Mouse (Mus musculus) layer of hippocampus, postnatal 10 days (tissue): ENCODE results near the gene Rasgef1b. TPM values are rescaled to one million over a fixed set of nuclear protein-coding genes. Genes with fewer than 3 reads are reported as not detected.
"Not testable (repeated sequence)": the region's sequence is repeated elsewhere in the genome, so short reads cannot be mapped to it uniquely, and the experiment has no call there.

Experiments
- DNase-seq, 2 experiments: peaks; one replicate each; pipeline ENCODE4 v3.0.0; 2021; ENCODE audit warnings: low spot score in 2 of 2
- total RNA-seq, 2 experiments: library from RNA; stranded (reverse); gene quantifications; 2 replicates each; pipeline ENCODE4 v1.2.3; 2021

Gene Rasgef1b
- total RNA-seq, 2 experiments from 2014 or later, result 26.5 to 32.1 TPM

DNA sequence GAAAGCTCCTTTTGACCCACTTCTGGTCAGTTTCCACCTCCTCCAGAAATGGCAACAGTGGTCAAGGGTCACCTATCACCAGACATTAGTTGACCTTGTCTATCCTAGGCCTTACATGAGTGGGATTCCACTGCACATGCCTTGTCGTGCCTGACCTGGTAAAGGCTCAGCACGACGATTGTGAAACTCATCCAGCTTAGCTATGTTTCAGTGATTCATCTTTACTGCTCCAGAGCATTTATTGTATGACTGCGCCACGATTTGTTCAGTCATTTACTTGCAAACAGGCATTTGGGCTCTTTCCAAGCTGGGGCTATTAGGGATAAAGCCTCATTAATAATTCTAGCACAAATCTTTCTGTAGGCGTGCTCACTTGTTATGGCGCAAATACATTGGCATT is 498.4 kb downstream of the Rasgef1b start:
- DNase-seq, result no peak

DNA sequence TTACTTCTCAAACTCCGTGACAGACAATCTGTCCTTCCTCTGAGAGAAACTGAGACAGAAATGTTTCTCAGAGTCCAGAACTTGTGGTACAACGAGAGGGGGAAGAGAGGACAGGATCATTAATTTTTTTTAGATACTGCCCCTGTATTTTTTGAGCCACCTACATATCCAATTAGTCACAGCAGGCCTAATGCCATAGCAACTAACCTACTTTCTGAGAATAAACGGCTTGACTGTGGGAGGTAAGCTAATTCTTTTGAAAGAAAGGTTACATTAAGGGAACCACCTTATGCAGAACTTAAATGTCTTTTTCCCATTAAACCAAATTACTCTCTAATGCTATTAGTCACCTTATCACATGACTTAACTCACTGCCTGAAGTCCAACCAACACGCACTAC is 501.5 kb downstream of the Rasgef1b start:
- DNase-seq, result no peak

DNA sequence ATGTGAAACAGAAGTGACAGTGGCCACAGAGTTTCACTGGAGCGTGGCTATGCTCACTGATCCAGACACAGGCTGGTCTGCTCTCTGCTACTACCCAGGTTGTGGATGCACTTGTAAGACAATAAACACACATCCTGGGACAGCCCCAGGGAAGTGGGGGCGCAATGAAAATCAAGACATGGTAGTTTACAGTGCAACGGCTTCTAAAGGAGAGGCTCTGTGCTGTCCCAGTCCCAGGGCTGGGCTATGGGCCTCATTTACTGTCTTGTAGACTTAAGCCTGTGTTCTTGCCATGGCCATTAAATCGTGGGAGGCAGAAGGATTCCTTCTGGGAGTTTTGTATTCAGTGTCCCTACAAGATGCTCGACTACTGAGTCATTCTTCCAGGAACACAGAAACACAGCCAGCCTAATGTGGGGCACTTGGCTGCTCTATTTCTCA is 504.3 kb downstream of the Rasgef1b start:
- DNase-seq, result no peak

DNA sequence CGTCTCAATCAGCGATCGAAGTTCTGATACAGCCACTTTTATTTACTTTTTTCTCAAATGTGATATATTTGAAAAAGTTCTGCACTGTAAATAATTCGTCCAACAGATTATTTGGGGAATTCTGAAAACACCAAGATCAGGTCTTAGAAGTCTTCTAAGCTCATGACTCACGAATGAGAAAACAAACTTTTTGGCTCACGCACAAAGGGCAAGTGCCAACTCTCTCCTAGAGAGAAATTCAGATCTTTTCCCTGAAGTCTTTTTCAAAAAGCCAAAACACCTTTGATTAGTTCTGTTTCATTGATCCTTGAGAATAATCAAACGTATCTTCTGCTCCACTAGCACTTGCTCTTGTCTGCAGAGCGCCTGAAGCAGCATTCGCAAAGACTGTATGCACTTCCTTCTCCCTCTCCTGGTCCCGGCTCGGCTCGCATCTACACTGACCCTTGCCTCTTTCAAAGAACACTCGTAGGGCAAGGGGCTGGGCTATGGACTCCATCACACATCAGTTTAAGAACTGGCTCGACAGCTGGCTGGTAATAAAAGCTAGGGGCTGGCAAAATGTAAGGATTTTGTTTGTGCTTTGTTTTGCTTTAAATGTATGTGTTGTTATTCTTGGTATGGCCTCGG is 504.9 kb downstream of the Rasgef1b start:
- DNase-seq, result no peak

DNA sequence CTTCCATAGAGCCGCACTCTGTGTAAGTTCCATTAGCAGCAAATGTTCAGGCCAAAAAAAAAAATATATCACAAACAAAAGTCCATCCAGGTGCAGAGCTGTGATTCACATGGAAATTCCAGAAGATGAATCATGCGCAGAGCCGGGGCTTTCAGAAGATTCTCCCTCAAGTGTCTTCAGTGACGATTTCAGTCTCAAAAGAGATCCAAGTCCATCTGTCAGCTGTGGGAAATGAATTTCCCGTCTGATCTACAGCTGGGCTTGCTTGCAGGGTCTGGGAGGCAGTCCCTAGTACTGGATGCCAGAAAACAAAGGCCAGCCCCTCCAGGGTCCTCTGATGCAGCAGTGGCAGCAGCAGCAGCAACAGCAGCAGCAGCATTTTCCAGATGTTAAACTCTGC is 510.5 kb downstream of the Rasgef1b start:
- DNase-seq, result no peak

DNA sequence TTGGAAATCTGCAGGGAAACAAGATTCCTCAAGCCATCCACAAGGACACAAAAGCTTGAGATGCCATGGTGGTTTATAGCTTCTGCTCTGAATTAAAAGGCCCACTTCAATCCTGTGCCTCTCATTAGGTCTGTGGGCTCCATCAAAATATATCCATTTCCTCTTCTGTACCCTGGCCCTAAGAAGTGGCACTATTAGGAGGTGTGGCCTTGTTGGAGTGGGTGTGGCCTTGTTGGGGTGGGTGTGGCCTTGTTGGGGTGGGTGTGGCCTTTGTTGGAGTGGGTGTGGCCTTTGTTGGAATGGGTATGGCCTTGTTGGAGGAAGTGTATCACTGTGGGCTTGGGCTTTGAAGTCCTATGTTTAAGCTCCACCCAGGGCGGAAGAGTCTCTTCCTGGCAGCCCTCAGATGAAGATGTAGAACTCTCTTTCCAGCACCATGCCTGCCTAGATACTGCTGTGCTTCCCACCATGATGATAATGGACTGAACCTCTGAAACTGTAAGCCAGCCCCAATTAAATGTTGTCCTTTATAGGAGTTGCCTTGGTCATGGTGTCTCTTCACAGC is 512.2 kb downstream of the Rasgef1b start:
- not testable (repeated sequence) for DNase-seq

DNA sequence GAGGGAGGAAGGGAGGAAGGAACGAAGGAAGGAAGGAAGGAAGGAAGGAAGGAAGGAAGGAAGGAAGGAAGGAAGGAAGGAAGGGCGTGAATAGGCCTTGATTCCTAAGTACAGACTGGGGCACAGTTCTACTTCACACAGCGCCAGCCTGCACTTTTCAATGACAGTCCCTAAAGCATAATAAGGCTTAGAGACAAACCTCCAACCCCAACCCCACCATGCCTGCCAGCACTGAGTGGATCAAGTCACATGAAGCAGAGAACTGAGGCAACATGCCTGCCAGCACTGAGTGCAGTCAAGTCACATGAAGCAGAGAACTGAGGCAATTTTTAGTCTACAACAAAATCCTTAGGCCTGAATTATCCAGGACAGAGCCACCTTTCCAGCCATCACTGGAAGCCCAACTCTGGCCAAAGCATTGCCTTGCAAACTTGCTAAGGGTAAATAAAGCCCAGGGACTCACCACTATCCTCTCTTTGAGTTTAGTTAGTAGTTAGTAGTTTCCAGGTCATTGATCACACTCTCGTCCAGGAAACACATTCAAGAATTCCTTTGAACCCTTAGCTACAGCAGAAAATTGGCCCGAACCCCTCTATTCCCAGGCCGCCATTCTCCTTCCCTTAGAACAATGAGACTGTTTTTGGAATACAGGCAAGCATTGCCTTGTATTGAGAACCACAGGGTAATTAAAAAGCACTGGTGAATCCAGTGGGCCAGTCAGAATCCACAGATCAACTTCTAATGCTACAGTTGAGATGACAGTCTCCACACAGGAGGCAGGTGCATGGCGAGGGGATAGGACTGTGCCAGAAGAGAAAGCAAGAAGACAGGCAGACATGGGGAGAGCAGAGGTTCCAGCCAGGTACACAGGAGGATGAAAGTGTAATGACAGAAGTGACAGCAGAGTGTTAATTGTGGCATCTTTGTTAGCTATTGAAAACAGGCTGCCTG is 513.4 kb downstream of the Rasgef1b start:
- no peak for DNase-seq

DNA sequence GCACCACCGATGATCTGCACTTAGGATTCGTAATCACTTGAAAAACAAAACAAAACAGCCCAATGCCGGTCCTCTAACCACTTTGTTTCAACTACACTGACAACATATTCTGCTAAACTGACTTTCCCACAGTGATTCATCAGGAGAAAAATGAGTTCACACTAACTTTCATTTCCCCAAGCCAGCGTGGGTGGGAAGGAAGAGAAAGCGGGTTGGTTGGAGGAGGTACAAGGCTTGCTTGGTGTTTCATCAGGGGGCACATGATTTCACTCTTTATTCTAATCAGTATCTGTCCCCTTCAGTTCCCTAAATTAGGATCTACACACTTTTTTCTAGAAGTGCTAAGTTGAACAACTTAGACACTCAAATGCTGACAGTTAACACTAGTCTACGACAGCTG is 514.5 kb downstream of the Rasgef1b start:
- no peak for DNase-seq

DNA sequence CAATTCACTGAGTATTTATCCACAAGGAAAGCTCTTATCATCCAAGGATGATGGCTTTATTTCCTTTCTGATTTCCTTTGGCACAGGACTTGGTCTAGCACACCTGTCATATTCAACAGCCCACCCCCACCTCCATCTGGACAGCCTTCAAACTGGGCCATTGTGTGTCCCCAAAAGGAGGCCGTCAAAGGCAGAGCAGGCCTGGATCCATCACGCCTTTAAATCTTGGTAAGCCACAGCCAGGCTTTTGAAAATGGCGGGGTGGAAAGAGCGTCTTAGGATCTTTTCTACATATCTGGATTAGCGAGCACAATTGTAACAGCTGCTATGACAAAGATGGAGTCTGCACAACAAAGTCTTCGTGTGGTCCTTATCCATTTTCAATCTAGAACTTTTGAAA is 515.7 kb downstream of the Rasgef1b start:
- DNase-seq, result no peak

DNA sequence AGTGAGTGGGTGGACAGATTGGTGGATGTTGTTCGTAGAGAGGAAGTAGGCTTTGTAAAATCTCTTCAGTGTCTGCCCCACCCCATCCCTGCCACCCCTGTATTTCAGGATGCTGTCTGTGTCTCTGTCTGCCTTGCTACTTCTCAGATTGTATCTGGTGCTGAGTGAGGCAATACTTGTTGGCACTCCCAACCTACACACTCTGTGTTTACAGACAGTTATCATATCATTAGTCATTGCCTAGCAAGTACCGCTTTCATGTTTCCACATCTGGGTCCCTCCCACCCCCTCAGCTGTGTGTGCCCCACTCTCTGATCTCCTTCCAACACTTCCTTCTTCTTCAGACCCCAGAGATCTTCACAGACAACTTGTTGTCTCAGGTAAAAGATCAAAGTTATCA is 525.4 kb downstream of the Rasgef1b start:
- no peak for DNase-seq

DNA sequence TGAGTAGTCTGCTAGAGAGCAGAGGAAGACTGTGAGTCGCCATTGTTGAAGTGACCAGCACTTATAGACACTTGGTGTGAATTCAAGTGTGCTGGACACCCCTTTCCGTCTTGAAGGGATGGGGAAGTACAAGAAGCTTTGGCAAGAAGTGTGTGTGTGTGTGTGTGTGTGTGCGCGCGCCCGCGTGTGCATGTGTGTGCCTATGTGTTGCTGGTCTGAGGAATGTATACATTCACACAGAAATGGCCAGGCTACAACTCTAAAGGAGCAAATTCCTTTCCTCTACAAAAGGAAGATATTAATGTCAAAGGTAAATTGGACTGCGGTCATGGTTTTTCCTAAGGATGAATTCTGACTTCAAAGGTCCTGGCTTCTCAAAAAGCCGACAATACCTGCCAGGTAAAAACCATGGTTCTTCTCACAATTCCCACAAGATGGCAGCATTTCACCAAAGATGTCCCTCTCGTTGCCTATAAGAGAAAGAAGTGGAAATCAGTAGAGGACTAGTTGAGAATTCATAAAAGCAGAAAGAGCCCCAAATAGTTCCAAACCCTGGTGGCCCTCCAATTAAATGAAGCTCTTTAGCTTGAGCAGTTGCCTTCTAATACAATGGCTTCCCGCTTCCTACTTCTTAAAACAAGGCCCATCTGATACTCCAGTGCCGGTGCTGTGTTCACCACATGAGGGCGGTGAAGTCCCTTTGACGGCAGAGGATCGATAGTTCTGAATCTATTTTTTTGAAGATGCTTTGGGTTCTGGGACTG is 526.6 kb downstream of the Rasgef1b start:
- DNase-seq, result peak; percentile 64 to 80

DNA sequence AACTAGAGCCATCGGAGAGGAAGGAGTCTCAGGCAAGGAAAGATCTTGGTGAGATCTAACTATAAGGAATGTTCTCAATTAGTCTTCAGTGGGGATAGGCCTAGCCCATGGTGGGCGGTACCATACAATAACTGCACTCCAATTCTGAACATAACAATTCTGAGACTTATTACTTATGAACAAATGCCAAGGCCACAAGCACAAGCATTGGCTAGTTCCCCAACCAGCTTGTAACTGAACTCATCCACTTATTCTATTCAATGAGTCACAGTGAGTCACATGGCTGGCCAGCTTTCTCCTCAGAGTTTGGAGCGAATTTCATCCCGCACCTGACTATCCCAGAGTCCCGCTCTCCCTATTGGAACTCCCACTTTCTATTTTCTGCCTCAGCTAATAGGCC is 533.4 kb downstream of the Rasgef1b start:
- no peak for DNase-seq

DNA sequence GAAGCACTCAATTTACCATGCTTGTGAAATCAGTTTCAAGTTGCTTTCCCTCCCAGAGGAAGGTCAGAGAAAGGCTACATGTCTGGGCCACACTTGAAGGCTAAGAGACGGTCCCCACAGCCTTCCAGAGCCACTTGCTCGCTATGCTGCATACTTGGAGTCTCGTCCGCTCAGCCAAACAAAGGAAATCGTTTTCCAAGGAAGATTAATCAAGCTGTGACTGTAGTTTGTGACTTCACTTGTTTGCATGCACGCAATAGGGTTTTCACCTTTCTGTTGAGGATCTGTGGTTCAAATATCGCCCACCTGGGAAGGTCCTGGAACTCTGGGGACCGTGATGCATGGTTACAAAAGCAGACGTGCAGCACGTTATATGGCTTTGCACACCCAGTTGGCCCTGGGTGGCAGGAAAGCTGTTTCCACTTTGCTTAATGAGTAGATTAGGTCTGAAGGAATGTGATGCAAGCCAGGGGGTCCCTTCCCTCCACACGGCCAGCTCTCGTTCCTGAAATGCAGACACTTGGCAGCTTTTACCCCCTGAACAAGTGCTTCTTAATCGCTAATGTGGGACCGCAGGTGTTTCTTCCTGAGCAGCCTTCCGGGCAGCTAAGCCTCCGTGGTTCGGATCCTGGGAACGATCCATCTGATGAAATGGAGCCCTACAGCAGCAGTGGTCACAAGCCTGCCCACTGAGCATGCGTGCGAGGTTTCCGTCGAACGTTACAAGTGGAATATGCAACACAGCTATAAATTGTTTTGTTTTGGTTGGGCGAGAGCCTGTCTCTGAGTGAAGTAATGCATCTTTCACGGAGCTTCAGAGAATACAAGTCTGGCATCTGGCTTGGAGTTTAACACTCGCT is 537.7 kb downstream of the Rasgef1b start:
- no peak for DNase-seq

DNA sequence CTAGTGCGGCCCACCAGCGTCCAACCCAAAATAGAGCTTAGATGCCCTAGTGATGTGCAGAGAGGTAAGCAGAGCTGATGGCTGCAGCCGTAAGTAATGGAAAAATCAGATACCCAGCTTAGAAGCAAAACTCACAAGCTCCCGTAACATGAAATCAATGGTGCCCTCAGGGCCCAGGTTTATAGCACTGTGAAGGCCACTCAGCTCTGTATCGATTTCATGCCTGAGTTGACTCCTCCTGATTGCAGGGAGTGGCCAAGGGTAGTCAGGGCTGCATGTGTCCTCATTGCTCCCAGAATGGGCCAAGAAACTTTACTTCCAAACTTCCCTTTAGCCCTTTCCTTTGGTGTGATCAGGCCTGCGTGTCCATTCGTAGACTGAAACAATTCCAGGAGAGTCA is 545.2 kb downstream of the Rasgef1b start:
- no peak for DNase-seq

DNA sequence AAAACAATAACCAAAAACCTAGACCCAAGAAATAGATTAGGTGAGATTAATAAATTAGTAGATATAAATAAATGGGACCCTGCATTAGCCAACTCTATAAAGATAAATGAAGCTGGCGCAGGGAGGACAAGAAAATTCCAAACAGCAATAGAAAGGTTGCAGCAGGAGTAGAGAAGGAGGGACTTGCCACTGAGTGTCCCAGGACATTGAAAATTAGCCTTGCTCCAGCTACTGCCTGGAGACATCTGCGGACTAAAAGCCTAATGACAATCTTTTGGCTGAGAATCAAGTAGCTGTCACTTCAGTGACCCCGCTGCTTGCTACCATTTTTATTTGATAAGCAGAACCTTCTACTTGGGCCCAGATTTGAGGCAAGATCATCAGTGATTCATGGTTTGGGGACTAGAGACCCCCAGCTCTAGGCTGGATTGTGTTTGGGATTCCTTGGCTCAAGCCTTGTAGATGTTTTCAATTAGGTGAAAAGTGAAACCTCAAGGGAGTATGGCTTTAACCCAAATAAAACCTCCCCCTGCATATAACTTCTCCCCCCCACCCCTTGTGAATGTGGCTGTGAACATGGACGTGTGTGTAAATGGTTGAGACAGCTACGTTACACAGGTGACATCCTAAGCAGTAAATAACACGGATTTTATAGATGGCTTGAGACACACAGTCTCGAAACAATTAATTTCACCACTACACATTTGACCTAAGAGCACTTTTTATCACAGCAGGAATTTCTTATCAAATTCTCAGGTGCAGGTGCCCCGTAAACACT is 554.1 kb downstream of the Rasgef1b start:
- no peak for DNase-seq

DNA sequence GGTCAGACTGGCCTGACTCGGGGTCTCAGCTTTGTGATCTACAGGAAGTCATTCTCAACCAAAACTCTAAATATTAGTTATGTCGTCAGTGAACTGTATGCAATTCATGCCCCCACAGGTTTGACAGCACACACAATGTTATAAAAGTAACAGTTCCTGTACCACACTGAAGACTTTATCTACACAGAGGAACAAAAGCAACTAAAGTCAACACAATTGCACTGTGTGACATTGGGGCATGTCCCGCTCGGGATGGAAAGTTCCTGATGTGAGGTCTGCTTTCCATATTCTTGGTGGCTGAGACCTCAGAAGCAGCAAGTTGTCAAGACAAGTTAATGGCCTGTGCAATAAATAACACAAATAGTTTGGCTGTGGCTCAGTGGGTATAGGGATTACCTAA is 559.0 kb downstream of the Rasgef1b start:
- DNase-seq, result no peak

DNA sequence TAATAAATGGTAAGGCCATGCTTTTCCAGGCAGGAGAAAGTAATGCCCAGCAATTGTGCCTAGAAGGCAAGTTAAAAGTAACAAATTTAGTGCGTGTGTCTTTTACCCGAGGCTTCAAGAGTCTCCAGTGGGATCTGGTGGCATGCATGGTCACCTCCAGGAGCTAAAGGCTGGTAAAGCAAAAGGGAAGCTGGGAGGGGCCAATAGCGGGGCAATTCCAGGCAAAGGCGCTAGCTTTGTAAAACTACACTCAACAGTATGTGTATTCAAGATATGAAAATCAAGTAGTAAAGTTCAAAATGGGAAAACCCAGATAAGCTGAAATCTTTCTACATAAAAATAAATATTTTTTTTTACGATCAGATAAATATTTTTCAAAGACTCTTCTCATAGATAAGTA is 561.1 kb downstream of the Rasgef1b start:
- DNase-seq, result no peak
